Mouse (Mus musculus) midbrain, postnatal 0 days (tissue): ENCODE data around the gene 1700029I15Rik. TPM values are rescaled to one million over a fixed set of nuclear protein-coding genes. Genes with fewer than 3 reads are reported as not detected.
A peak's percentile ranks its signal among the peaks of the same experiment; 100 is the strongest.

Experiments
- ATAC-seq: fragments of 200-750 bp; cut with Nextera tagmentation; 2 replicates; pipeline ENCODE4 v1.8.0; 2017; ENCODE audit warnings: moderate number of reproducible peaks, mild to moderate bottlenecking, moderate TSS enrichment, moderate library complexity; ENCODE audit not compliant: low FRiP score
- DNase-seq: peaks from one replicate; pipeline ENCODE4 v3.0.0-alpha.2; 2015; ENCODE audit warnings: low spot score
- H3K27ac ChIP-seq: fragments of 300-500 bp; sonication (generic); 2 replicates; pipeline ENCODE4 v1.5.1; 2014; ENCODE audit warnings: low read depth, mild to moderate bottlenecking, low read length, mixed read lengths
- H3K27me3 ChIP-seq: fragments of 300-500 bp; sonication (generic); 2 replicates; pipeline ENCODE4 v1.6.1; 2014; ENCODE audit warnings: low read length, control low read depth, mixed read lengths; ENCODE audit not compliant: insufficient read depth
- H3K36me3 ChIP-seq: fragments of 300-500 bp; sonication (generic); 2 replicates; pipeline ENCODE4 v1.6.1; 2014; ENCODE audit warnings: low read length, control low read depth, mixed read lengths; ENCODE audit not compliant: insufficient read depth
- H3K4me1 ChIP-seq: fragments of 300-500 bp; sonication (generic); 2 replicates; pipeline ENCODE4 v1.6.1; 2014; ENCODE audit warnings: mild to moderate bottlenecking, control low read depth, antibody characterized with exemption, low read length, mixed read lengths; ENCODE audit not compliant: insufficient read depth
- H3K4me2 ChIP-seq: fragments of 300-500 bp; sonication (generic); 2 replicates; pipeline ENCODE4 v1.6.1; 2014; ENCODE audit warnings: low read depth, mild to moderate bottlenecking, low read length, mixed read lengths; ENCODE audit not compliant: poor library complexity, severe bottlenecking
- H3K4me3 ChIP-seq: fragments of 300-500 bp; sonication (generic); 2 replicates; pipeline ENCODE4 v1.5.1; 2014; ENCODE audit warnings: low read depth, mild to moderate bottlenecking, low read length, moderate library complexity
- H3K9ac ChIP-seq: fragments of 300-500 bp; sonication (generic); replicated peaks from 2 replicates; pipeline ENCODE4 v1.6.1; 2014; ENCODE audit warnings: mild to moderate bottlenecking, low read length, moderate library complexity, mixed read lengths; ENCODE audit not compliant: poor library complexity, severe bottlenecking
- H3K9me3 ChIP-seq: fragments of 300-500 bp; sonication (generic); 2 replicates; pipeline ENCODE4 v1.6.1; 2016; ENCODE audit warnings: low read length, control low read depth
- CTCF ChIP-seq: IDR thresholded peaks from 2 replicates; pipeline ENCODE4 v1.5.1; 2016; ENCODE audit warnings: antibody characterized with exemption, mild to moderate bottlenecking
- WGBS: fragments of 180-500 bp; shearing (Covaris S2); extraction: QIAGEN DNeasy Blood & Tissue Kit; methylation state at CpG from one replicate; pipeline ENCODE4 v1.1.7; 2014; 5-methylcytosine and 5-hydroxymethylcytosine counted together
- polyA plus RNA-seq: library from polyadenylated mRNA; unstranded; fragments of >200 nt; fragmentation: Nextera tagmentation; extraction: Ambion mirVana; gene quantifications from 2 replicates; pipeline ENCODE4 v1.2.1, GENCODE M21; 2015
- total RNA-seq: library from RNA; depleted of rRNA; stranded (reverse); fragments of >200 nt; gene quantifications from 2 replicates; pipeline ENCODE4 v1.2.3, GENCODE M21; 2014

1700029I15Rik gene
- total and polyA plus RNA-seq, 2 experiments from 2014 or later: 4.7 to 8.6 TPM

- H3K4me3 ChIP-seq: no peak overlapping the region
- TF ChIP-seq CTCF: no peak
- no peak overlapping the region for H3K27ac ChIP-seq
- WGBS: 86% methylated on average over 4 of the region's 4 CpGs
- H3K9ac ChIP-seq: no peak overlapping the region
- no peak for DNase-seq
- H3K36me3 ChIP-seq: peaks cover 36% of the 10 kb centered on the region
- H3K4me1 ChIP-seq: no peaks in the 10 kb centered on the region
- no peaks in the 10 kb centered on the region for H3K9me3 ChIP-seq
- H3K27me3 ChIP-seq: peaks cover 1% of the 10 kb centered on the region; the same call in 1 of the 2 replicates
- H3K4me2 ChIP-seq: no peak overlapping the region
- no peak for ATAC-seq
These were observed 18.3 kb upstream of the 1700029I15Rik start for GRCm38 (mm10) chr2:92364086-92364485.

GRCm38 (mm10) chr2:92365568-92365967, 16.8 kb upstream of the 1700029I15Rik start:
- H3K4me3 ChIP-seq: no peak overlapping the region

GRCm38 (mm10) chr2:92367383-92368029, 14.8 kb upstream of the 1700029I15Rik start:
- ATAC-seq (no peak), DNase-seq (no peak)
- Histone ChIP-seq H3K9me3 (no peaks in the 10 kb centered on the region), H3K4me1 (peaks cover 14% of the 10 kb centered on the region), H3K9ac (no peak overlapping the region), H3K36me3 (peaks cover 15% of the 10 kb centered on the region; the same call in 1 of the 2 replicates), H3K4me3 (no peak overlapping the region), H3K27ac (no peak overlapping the region), H3K4me2 (no peak overlapping the region), H3K27me3 (peaks cover 13% of the 10 kb centered on the region; the same call in 1 of the 2 replicates)
- TF ChIP-seq CTCF: no peak
- 53% methylated on average over 20 of the region's 20 CpGs for WGBS

More at GRCm38 (mm10) chr2:92365568-92365967, 16.8 kb upstream of the 1700029I15Rik start:
- no peak overlapping the region for H3K9ac ChIP-seq
- no peak for TF ChIP-seq CTCF
- H3K27me3 ChIP-seq: peaks cover 13% of the 10 kb centered on the region; the same call in 1 of the 2 replicates
- DNase-seq (no peak), ATAC-seq (no peak)
- no peaks in the 10 kb centered on the region for H3K9me3 ChIP-seq
- H3K36me3 ChIP-seq: peaks cover 23% of the 10 kb centered on the region; the same call in 1 of the 2 replicates
- H3K4me1 ChIP-seq: no peaks in the 10 kb centered on the region; the same call in 1 of the 2 replicates
- H3K27ac ChIP-seq: no peak overlapping the region
- 90% methylated on average over 10 of the region's 10 CpGs for WGBS
- no peak overlapping the region for H3K4me2 ChIP-seq

GRCm38 (mm10) chr2:92370375-92370774, 12.0 kb upstream of the 1700029I15Rik start:
- Histone ChIP-seq H3K9ac (peak overlapping the region; percentile 42; the same call in 1 of the 2 replicates), H3K4me2 (peak overlapping the region; percentile 48), H3K36me3 (no peaks in the 10 kb centered on the region), H3K27ac (no peak overlapping the region), H3K9me3 (no peaks in the 10 kb centered on the region), H3K4me1 (peaks cover 20% of the 10 kb centered on the region), H3K4me3 (peak overlapping the region; percentile 28), H3K27me3 (peaks cover 13% of the 10 kb centered on the region; the same call in 1 of the 2 replicates)
- no peak for TF ChIP-seq CTCF
- 11% methylated on average over 19 of the region's 19 CpGs for WGBS
- DNase-seq (no peak), ATAC-seq (no peak)

- ATAC-seq (no peak), DNase-seq (peak; percentile 27)
- no peaks in the 10 kb centered on the region for H3K9me3 ChIP-seq
- H3K4me1 ChIP-seq: peaks cover 25% of the 10 kb centered on the region
- peak overlapping the region; percentile 26; the same call in 1 of the 2 replicates for H3K27ac ChIP-seq
- peak overlapping the region; percentile 48 for H3K4me2 ChIP-seq
- no peak for TF ChIP-seq CTCF
- H3K4me3 ChIP-seq: peak overlapping the region; percentile 28
- H3K27me3 ChIP-seq: peaks cover 13% of the 10 kb centered on the region; the same call in 1 of the 2 replicates
- 6% methylated on average over 38 of the region's 45 CpGs for WGBS
- H3K9ac ChIP-seq: peak overlapping the region; percentile 42; the same call in 1 of the 2 replicates
- H3K36me3 ChIP-seq: no peaks in the 10 kb centered on the region
These were observed 11.2 kb upstream of the 1700029I15Rik start for GRCm38 (mm10) chr2:92370821-92371805.
